Mouse (Mus musculus): ENCODE data around the gene Prune1. TPM values are rescaled to one million over a fixed set of nuclear protein-coding genes. Genes with fewer than 3 reads are reported as not detected.

Prune1 gene
- polyA plus RNA-seq, 1 experiment from 2014 or later = 23.5 TPM

GRCm38 (mm10) chr3:95277149-95277551 lies 4.7 kb downstream of the Prune1 start:
- H3K27me3 ChIP-seq (ENCODE audit: insufficient read depth, low read length) = no peaks in the 10 kb centered on the region
- 0 out of 2 replicates have a peak, but pooled peaks cover 3% of the 10 kb centered on the region for H3K4me1 ChIP-seq (ENCODE audit: insufficient read depth)
- H3K9me3 ChIP-seq (ENCODE audit: low read depth, low read length) = no peaks in the 10 kb centered on the region
- no peak for TF ChIP-seq CTCF (IDR thresholded peaks at IDR 0.05; ENCODE audit: low read depth)
- DNase-seq = no peak
- no peak overlapping the region for H3K4me3 ChIP-seq (ENCODE audit: low read depth, low read length)
- no peak overlapping the region for H3K9ac ChIP-seq
- H3K27ac ChIP-seq (ENCODE audit: low read depth) = no peak overlapping the region
- no peak overlapping the region for H3K4me2 ChIP-seq
- no peak for ATAC-seq (ENCODE audit: insufficient read depth)
- 89% methylated on average over 1 of the region's 1 CpGs for WGBS
- 0 out of 2 replicates have a peak, but pooled peaks cover 6% of the 10 kb centered on the region for H3K36me3 ChIP-seq (ENCODE audit: insufficient read depth)

DNA sequence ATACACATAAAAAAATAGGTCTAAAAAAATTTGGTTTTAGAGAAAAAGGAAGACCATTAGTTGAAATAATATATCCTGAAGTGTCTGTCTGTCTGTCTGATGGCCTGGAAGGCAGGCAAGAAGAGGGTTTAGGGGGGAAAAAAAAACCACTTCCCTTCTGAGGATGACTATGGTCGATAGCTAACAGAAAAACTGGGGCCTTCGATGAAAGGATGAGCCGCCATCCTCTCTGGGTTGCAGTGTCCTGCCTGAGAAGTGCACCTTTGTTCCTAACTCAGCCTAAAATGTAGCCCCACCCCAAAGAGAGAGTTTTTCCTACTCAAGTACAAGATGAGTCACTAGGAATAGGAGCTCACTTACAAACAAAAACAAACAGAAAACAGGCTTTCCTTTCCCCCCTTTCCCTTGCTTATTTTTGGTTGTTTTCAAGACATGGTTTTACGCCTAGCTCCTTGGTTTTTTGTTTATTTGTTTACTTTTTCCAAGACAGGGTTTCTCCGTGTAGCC lies 5.4 kb downstream of the Prune1 start:
- H3K27ac ChIP-seq (ENCODE audit: low read depth) = no peak overlapping the region
- H3K4me3 ChIP-seq (ENCODE audit: low read depth, low read length) = no peak overlapping the region
- 0 out of 2 replicates have a peak, but pooled peaks cover 3% of the 10 kb centered on the region for H3K4me1 ChIP-seq (ENCODE audit: insufficient read depth)
- no peaks in the 10 kb centered on the region for H3K9me3 ChIP-seq (ENCODE audit: low read depth, low read length)
- no peak for TF ChIP-seq CTCF (IDR thresholded peaks at IDR 0.05; ENCODE audit: low read depth)
- no peak for ATAC-seq (ENCODE audit: insufficient read depth)
- H3K4me2 ChIP-seq = no peak overlapping the region
- no peaks in the 10 kb centered on the region for H3K27me3 ChIP-seq (ENCODE audit: insufficient read depth, low read length)
- 71% methylated on average over 5 of the region's 5 CpGs for WGBS
- no peak overlapping the region for H3K9ac ChIP-seq
- H3K36me3 ChIP-seq (ENCODE audit: insufficient read depth) = 0 out of 2 replicates have a peak, but pooled peaks cover 6% of the 10 kb centered on the region
- DNase-seq = no peak

GRCm38 (mm10) chr3:95275161-95275560 lies 6.7 kb downstream of the Prune1 start:
- H3K4me3 ChIP-seq (ENCODE audit: low read depth, low read length) = no peak overlapping the region
- H3K4me1 ChIP-seq (ENCODE audit: insufficient read depth) = no peaks in the 10 kb centered on the region
- DNase-seq = no peak
- 66% methylated on average over 6 of the region's 6 CpGs for WGBS
- no peak overlapping the region for H3K4me2 ChIP-seq
- ATAC-seq (ENCODE audit: insufficient read depth) = no peak
- 0 out of 2 replicates have a peak, but pooled peaks cover 6% of the 10 kb centered on the region for H3K36me3 ChIP-seq (ENCODE audit: insufficient read depth)
- no peaks in the 10 kb centered on the region for H3K27me3 ChIP-seq (ENCODE audit: insufficient read depth, low read length)
- no peak overlapping the region for H3K27ac ChIP-seq (ENCODE audit: low read depth)
- no peak overlapping the region for H3K9ac ChIP-seq
- no peaks in the 10 kb centered on the region for H3K9me3 ChIP-seq (ENCODE audit: low read depth, low read length)
- TF ChIP-seq CTCF (IDR thresholded peaks at IDR 0.05; ENCODE audit: low read depth) = no peak

DNA sequence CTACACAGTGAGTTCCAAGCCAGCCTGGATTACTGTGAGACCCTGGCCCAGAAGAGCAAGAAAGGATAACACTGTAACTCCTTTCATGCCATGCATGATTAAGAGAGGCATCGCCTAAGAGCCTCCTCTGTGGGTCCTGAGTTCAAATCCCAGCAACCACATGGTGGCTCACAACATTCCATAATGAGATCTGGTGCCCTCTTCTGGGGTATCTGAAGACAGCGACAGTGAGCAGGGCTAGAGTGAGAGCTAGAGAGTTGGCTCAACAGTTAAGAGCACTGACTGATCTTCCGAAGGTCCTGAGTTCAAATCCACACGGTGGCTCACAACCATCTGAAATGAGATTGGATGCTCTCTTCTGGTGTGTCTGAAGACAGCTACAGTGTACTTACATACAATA lies 7.4 kb downstream of the Prune1 start:
- DNase-seq = no peak
- Histone ChIP-seq H3K4me3 (ENCODE audit: low read depth, low read length) (no peak overlapping the region), H3K4me1 (ENCODE audit: insufficient read depth) (no peaks in the 10 kb centered on the region), H3K4me2 (no peak overlapping the region), H3K36me3 (ENCODE audit: insufficient read depth) (peaks cover 6% of the 10 kb centered on the region; the same call in 1 of the 2 replicates), H3K9me3 (ENCODE audit: low read depth, low read length) (no peaks in the 10 kb centered on the region), H3K27ac (ENCODE audit: low read depth) (no peak overlapping the region), H3K9ac (no peak overlapping the region), H3K27me3 (ENCODE audit: insufficient read depth, low read length) (no peaks in the 10 kb centered on the region)
- WGBS = 96% methylated on average over 4 of the region's 4 CpGs
- no peak for ATAC-seq (ENCODE audit: insufficient read depth)
- TF ChIP-seq CTCF (IDR thresholded peaks at IDR 0.05; ENCODE audit: low read depth) = no peak

GRCm38 (mm10) chr3:95273471-95273870 lies 8.4 kb downstream of the Prune1 start:
- H3K27ac ChIP-seq (ENCODE audit: low read depth) = no peak overlapping the region
- TF ChIP-seq CTCF (IDR thresholded peaks at IDR 0.05; ENCODE audit: low read depth) = no peak
- H3K9me3 ChIP-seq (ENCODE audit: low read depth, low read length) = no peaks in the 10 kb centered on the region
- no peak overlapping the region for H3K4me2 ChIP-seq
- H3K36me3 ChIP-seq (ENCODE audit: insufficient read depth) = peaks cover 14% of the 10 kb centered on the region
- DNase-seq = no peak
- H3K27me3 ChIP-seq (ENCODE audit: insufficient read depth, low read length) = no peaks in the 10 kb centered on the region
- H3K4me3 ChIP-seq (ENCODE audit: low read depth, low read length) = no peak overlapping the region
- WGBS = 89% methylated on average over 5 of the region's 5 CpGs
- H3K4me1 ChIP-seq (ENCODE audit: insufficient read depth) = no peaks in the 10 kb centered on the region
- H3K9ac ChIP-seq = no peak overlapping the region
- ATAC-seq (ENCODE audit: insufficient read depth) = 0 out of 2 replicates have a peak, but pooled peaks have one; percentile 10

DNA sequence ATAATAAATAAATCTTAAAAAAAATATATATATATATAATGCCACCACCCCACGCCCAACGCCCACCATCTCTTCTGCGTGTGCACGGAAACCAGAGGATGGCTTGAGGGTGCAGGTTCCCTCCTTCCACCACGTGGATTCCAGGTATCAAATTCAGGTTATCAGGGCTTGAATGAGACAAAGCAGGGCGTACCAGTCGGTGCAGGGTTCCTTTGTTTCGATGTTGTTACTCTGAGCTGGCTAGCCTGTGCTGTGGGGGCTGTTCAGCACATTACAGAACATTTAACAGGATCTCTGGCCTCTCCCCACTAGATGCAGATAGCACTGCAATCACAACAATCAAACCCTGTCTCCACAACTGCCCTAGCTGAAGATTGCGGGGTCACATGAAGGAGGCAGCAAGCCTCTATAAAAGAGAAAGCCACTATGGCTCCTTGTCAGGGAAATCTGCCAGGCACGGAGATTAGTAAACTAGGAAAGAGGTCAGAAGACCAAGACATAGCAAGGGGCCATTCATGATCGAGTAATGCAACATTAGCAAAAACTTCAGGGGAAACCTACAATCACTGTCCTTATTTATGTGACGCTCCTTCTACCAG lies 11.0 kb downstream of the Prune1 start:
- DNase-seq = no peak
- WGBS = 82% methylated on average over 12 of the region's 12 CpGs
- H3K27ac ChIP-seq (ENCODE audit: low read depth) = no peak overlapping the region
- no peaks in the 10 kb centered on the region for H3K9me3 ChIP-seq (ENCODE audit: low read depth, low read length)
- H3K36me3 ChIP-seq (ENCODE audit: insufficient read depth) = peaks cover 22% of the 10 kb centered on the region
- H3K27me3 ChIP-seq (ENCODE audit: insufficient read depth, low read length) = no peaks in the 10 kb centered on the region
- no peaks in the 10 kb centered on the region for H3K4me1 ChIP-seq (ENCODE audit: insufficient read depth)
- H3K4me3 ChIP-seq (ENCODE audit: low read depth, low read length) = no peak overlapping the region
- no peak overlapping the region for H3K4me2 ChIP-seq
- H3K9ac ChIP-seq = no peak overlapping the region
- no peak for TF ChIP-seq CTCF (IDR thresholded peaks at IDR 0.05; ENCODE audit: low read depth)
- no peak for ATAC-seq (ENCODE audit: insufficient read depth)

DNA sequence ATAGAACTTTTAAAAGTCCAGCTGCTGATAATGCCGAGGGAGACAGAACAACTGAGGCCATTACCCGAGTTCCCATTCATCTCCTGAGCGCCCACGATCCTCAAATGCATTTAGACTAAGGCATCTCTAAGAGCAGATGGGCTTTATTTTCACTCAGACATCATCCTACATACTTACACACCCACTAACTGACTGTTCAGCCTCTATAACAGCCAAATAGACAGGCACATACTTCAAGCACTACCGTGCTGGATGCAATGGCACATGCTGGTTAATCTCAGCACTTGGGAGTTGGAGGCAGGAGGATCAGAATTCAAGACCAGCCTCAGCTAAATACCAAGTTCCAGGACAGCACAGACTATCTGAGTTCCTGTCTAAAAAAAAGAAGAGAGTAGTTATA lies 12.1 kb downstream of the Prune1 start:
- Histone ChIP-seq H3K9me3 (ENCODE audit: low read depth, low read length) (no peaks in the 10 kb centered on the region), H3K27ac (ENCODE audit: low read depth) (no peak overlapping the region), H3K27me3 (ENCODE audit: insufficient read depth, low read length) (no peaks in the 10 kb centered on the region), H3K9ac (no peak overlapping the region), H3K36me3 (ENCODE audit: insufficient read depth) (peaks cover 30% of the 10 kb centered on the region), H3K4me3 (ENCODE audit: low read depth, low read length) (no peak overlapping the region), H3K4me2 (no peak overlapping the region), H3K4me1 (ENCODE audit: insufficient read depth) (no peaks in the 10 kb centered on the region)
- 83% methylated on average over 5 of the region's 5 CpGs for WGBS
- no peak for ATAC-seq (ENCODE audit: insufficient read depth)
- DNase-seq = no peak
- TF ChIP-seq CTCF (IDR thresholded peaks at IDR 0.05; ENCODE audit: low read depth) = no peak
